Mouse (Mus musculus): Measurements from ENCODE around the gene Tnfaip3. TPM values are rescaled to one million over a fixed set of nuclear protein-coding genes. Genes with fewer than 3 reads are reported as not detected.

Tnfaip3 gene
- polyA plus RNA-seq, 1 experiment from 2014 or later, result 3.3 TPM

Other genes starting within 250 kb of the Tnfaip3 start
- gene Gm4922, start 228.9 kb downstream of the Tnfaip3 start, polyA plus RNA-seq (2016; fragmentation: Nextera tagmentation; extraction: Ambion mirVana), result not detected in 2 replicates
- 45.3 and 48.4 TPM in 2 replicates for gene Perp, start 170.6 kb downstream of the Tnfaip3 start, polyA plus RNA-seq (2016; fragmentation: Nextera tagmentation; extraction: Ambion mirVana)

Data from embryonic facial prominence, embryonic 12.5 days (tissue).